Mouse (Mus musculus) adrenal gland, postnatal 14 days (tissue): ENCODE measurements around the gene Vps26b. TPM values are rescaled to one million over a fixed set of nuclear protein-coding genes. Genes with fewer than 3 reads are reported as not detected.

Source experiments
- DNase-seq: peaks from one replicate; pipeline ENCODE4 v3.0.0; 2021; ENCODE audit warnings: mixed read lengths
- long read RNA-seq, 2 experiments: library from polyadenylated mRNA; stranded (forward); transcript quantifications; one replicate each; pipeline ENCODE4 v2.0.0; 2021
- total RNA-seq: library from RNA; stranded (reverse); gene quantifications from 2 replicates; pipeline ENCODE4 v1.2.3, GENCODE M21; 2021

Vps26b gene
- total RNA-seq, result 33.5 and 37.9 TPM in 2 replicates
- long read RNA-seq, experiment 1, transcript Vps26b-201 (6 exons, 3,575 nt), result major isoform, 28 of 35 reads
- long read RNA-seq, experiment 1, partial matches to known transcripts, result 2 of 35 reads
- long read RNA-seq, experiment 1, other reads (novel, unspliced or antisense), result 5 of 35 reads
- long read RNA-seq, experiment 2, transcript Vps26b-201 (6 exons, 3,575 nt), result major isoform, 10 of 15 reads
- long read RNA-seq, experiment 2, partial matches to known transcripts, result 1 of 15 reads
- long read RNA-seq, experiment 2, other reads (novel, unspliced or antisense), result 4 of 15 reads

DNA sequence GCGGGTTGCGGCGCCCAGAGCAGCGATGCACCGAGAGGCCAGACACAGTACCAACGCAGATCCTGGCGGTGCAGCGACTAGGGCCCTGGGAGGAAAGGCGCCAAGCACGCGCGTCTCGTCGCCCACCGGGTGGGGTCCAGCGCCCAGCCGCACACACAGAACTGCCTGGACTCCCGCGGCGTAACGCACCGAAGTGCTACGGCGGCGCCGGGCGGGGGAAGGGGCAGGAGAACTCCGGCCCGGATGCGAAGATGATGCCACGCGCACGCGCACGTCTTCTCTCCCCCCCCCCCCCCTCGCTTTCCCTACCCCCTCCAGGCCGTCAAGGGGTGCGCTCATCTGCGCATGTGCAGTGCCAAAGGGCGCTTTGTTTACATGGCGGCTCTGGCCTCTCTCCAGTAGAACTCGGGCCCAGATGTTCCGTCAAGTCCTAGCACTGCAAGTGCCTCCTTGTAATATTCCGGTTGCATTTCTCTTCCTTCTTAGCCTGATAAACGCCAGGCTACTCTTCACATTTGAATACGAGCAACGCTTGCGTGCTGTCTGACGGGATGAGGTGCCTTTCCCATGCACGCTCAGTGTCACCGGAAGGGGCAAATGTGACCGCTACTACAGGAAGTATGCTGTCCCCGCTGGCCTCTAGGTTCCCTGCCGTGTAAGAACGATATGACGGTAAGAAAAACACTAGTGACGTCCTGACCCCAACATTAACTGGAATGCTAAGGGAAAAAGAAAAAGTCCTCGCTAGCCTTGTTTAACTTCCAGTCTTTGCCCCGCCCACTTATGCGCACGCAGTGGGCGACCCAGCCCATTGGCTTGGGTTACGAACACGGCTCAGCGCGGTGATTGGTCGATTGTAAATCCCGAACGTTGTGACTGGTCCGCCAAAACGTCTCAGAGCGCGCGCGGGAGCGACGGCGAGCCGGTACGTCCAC, at the start of gene Vps26b, which contains the start of gene Ncapd3:
Vps26b (minus strand) TSS at position 238 of the 935 bp plus-strand sequence.
Ncapd3 (plus strand) TSS at position 348 of the 935 bp plus-strand sequence.
- peak; percentile 98 for DNase-seq

GRCm38 (mm10) chr9:27075812-27076211, 45.9 kb upstream of the Vps26b start:
- DNase-seq, result no peak

GRCm38 (mm10) chr9:27074677-27075076, 44.8 kb upstream of the Vps26b start:
- DNase-seq, result no peak

DNA sequence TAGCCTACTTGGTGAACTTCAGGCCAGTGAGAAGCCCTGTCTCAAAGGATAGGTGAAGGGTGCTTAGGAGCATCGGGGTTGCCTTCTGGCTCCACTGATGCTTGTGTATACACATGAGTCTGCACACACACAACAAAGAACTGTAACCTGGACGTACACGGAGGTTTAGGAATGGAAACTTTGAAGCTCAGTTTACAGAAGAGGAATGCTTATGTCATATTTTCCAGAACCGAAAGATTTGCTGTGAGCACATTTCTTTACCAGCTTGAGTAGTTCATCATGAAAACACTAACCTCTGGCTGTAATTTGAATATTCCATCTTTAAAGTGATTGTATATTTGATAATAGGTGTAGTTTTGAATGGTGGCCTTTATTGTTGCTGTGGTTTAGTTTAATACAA, 41.0 kb upstream of the Vps26b start:
- no peak for DNase-seq

GRCm38 (mm10) chr9:27058341-27058740, 28.5 kb upstream of the Vps26b start:
- no peak for DNase-seq

DNA sequence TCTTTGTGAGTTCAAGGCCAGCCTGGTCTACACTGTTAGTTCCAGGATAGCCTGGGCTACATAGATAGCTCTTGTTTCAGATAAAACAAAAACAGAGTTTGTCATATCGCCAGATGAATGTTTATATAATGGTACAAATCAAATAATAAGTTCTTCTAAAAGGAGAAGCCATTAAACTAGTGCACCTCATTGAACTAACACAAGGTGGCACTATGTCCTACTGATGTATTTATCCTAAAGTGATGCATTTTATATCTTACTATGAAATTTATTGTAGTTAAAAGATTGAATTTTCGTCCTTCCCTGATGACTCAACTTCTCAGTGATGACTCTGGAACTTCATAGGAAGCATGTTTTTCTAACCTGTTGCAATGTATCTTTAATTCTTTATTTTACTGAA, 19.6 kb upstream of the Vps26b start:
- DNase-seq, result no peak

GRCm38 (mm10) chr9:27043892-27044291, 14.0 kb upstream of the Vps26b start:
- no peak for DNase-seq

- DNase-seq, result no peak
These were observed 867 bp upstream of the Vps26b start for GRCm38 (mm10) chr9:27030763-27031100.

GRCm38 (mm10) chr9:27029022-27029827, 640 bp downstream of the Vps26b start:
- DNase-seq, result peak; percentile 72

GRCm38 (mm10) chr9:27026708-27027107, 3.2 kb downstream of the Vps26b start:
- DNase-seq, result no peak

- no peak for DNase-seq
These were observed 6.2 kb downstream of the Vps26b start for GRCm38 (mm10) chr9:27023681-27024080.

GRCm38 (mm10) chr9:27018961-27019360, 10.9 kb downstream of the Vps26b start:
- no peak for DNase-seq

- no peak for DNase-seq
These were observed 18.3 kb downstream of the Vps26b start for GRCm38 (mm10) chr9:27011572-27011971.

DNA sequence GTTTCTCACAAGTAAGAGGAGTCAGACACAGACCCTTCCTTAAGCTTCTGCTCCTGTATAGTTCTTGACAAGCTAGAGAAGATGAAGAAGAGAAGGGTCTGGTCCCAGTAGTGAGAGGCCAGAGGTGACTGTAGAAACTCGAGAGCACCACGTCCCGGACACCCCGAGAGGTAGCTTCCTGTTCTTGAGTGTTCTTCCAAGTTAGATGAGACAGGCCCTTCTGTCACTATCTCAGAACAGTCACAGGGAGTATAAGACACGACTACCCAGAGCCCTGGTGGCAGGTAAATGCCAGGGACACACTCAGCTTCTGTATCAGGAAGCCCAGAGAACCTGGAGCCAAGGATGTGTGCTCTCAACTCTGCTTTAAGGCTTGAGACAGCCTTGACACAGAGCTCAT, 20.6 kb downstream of the Vps26b start:
- no peak for DNase-seq

DNA sequence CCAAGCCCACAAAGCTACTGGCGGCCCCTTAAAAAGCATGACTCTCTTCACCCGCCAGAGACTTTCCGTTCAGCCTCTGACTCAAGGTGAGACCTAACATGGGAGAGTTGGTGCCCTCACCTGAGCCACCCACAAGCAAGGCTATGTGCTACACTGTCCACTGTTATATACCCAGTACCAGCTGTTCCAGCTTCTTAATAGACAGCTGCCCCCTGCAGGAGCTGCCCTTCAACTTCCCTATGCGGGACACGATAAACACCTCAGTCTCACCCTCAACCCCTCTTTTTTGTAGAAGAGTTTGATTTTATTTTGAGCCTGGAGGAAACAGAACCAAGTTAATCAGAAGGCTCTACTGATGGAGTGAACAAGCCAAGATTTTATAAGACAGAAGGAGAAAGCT, 23.0 kb downstream of the Vps26b start:
- no peak for DNase-seq

DNA sequence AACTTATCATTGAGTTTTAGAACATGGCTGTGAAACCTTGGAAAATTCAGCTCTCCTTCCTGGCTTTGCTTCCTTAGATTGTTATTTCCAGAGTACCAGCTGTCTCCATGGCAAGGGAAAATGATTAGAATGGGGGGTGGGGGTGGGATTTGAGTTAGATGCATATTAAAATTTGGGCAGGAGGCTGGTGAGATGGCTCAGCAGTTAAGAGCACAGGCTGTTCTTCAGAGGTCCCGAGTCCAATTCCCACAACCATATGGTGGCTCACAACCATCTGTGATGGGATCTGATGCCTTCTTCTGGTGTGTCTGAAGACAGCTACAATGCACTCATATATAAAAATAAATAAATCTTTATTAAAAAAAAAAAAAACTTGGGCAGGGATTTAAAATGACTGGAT, 23.9 kb downstream of the Vps26b start:
- DNase-seq, result no peak

DNA sequence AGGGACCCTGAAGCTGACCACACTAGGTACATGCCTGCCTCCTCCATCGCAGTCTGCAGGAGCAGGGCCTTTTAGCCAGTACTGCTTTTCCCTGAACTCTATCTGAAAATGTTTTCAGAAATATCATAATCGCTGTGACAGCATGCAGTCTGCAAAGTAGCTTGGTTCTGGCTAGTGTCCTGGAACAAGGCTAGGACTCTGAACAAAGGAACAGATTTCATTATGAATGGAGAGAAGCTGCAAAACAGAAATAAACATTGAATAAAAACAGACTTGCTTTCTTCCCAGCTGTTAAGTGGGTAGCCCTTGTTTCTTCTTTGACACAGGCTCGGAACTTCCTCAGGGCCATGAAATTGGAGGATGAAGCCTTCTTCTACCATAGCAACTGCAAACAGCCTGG, 24.6 kb downstream of the Vps26b start:
- no peak for DNase-seq

DNA sequence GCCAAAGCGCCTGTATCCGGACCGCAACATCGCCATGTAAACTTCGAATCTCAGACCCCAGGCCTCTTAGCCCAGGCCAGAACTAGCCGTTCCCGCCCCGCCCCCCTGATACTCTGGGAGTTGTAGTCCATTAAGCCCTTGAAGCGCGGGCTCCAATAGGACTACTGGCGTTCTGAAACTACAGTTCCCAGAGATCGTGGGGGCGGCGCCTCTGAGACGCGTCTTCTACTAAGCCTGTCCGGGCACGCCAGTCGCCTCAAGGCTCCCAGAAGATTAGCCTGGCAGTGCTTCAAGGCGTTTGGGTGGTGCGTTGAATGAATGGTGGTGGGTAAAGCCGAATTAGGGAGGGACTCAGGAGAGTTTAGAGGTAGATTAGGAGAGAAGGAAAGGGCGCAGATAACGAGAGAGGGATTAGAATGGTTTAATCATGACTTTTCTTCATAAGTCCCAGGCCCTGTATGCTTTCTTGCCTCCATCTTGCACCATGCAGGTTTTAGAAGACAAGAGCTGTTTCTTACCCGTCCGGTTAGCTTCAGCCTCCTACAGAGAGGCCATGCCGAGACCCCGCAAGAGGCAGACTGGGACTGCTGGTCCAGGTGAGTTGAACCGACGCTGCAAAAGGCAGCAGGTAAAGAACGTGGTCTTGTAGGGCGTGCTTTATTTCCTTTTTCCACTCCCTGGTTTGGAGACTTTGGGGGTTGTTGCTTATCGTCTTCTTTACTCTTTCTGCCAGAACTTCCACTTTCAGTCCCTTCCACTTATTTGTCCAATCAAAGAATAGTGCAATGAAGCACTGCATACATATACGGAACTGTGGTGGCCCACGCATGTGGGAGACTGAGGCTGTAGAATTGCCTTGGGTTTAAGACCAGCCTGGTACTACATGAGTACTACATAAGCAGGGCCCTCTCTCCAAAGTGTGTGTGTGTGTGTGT, 30.1 kb downstream of the Vps26b start, which contains the start of the genes Acad8 and Thyn1:
Acad8 (minus strand) TSS at position 106 of the 935 bp plus-strand sequence.
Thyn1 (plus strand) TSS at position 250 of the 935 bp plus-strand sequence.
- peak; percentile 98 for DNase-seq

DNA sequence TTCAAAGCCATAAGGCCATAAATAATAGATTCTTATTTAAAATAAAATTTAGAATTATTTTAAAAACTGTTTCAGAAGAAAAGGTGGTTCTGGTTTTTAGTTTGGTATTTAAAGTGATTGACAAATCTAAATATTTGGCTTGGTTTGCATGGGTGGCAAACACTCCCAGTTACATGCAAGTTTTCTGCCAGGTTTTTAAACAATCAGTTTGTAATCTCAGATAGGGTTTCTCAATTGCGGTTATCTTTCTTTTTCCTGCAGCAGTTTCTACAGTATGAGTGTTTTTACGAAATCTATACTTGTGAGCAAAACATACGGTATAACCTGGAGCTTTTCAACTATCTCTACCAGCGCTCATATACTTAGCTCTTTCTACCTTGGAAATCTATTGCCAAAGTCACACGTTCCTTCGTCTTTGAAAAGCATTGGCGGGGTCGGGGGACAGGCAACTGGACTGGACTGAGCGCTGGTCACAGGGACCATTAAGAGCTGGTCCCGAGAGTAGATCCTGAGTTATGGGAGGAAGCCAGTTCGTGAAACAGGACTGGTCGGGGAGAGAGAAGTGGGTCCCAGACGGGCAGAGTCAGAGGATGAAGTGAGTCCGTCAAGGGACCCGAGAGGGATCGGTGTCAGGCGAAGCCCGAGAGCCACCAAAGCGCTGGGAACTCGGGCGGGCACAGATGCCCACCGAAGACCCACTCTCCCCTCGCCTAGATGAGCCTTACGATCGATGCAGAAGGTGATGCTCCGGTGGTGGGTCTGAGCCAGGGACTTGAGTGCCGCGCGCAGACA, 31.0 kb downstream of the Vps26b start:
- DNase-seq, result peak; percentile 53

- DNase-seq, result no peak
These were observed 32.4 kb downstream of the Vps26b start for GRCm38 (mm10) chr9:26997501-26997900.
